Mouse (Mus musculus): Measurements from ENCODE around the gene Dgki.

Dgki gene

GRCm38 (mm10) chr6:37067357-37067756 is 232.6 kb downstream of the Dgki start:
- no peak for ATAC-seq (ENCODE audit: low TSS enrichment)

GRCm38 (mm10) chr6:37064214-37064830 is 235.7 kb downstream of the Dgki start:
- ATAC-seq (ENCODE audit: low TSS enrichment): peak; percentile 47

- ATAC-seq (ENCODE audit: low TSS enrichment): peak; percentile 66
These were observed 236.7 kb downstream of the Dgki start for GRCm38 (mm10) chr6:37063266-37063665.

- ATAC-seq (ENCODE audit: low TSS enrichment): no peak
These were observed 239.9 kb downstream of the Dgki start for GRCm38 (mm10) chr6:37060114-37060513.

GRCm38 (mm10) chr6:37057957-37058356 is 242.0 kb downstream of the Dgki start:
- ATAC-seq (ENCODE audit: low TSS enrichment): no peak

GRCm38 (mm10) chr6:37057536-37057935 is 242.4 kb downstream of the Dgki start:
- ATAC-seq (ENCODE audit: low TSS enrichment): no peak

GRCm38 (mm10) chr6:37055634-37056033 is 244.3 kb downstream of the Dgki start:
- ATAC-seq (ENCODE audit: low TSS enrichment): no peak

GRCm38 (mm10) chr6:37055128-37055527 is 244.9 kb downstream of the Dgki start:
- 0 out of 2 replicates have a peak, but pooled peaks have one; percentile 10 for ATAC-seq (ENCODE audit: low TSS enrichment)

- ATAC-seq (ENCODE audit: low TSS enrichment): peak; percentile 76
These were observed 245.5 kb downstream of the Dgki start for GRCm38 (mm10) chr6:37054435-37055020.

GRCm38 (mm10) chr6:37053411-37053810 is 246.6 kb downstream of the Dgki start:
- ATAC-seq (ENCODE audit: low TSS enrichment): no peak

- no peak for ATAC-seq (ENCODE audit: low TSS enrichment)
These were observed 248.3 kb downstream of the Dgki start for GRCm38 (mm10) chr6:37051652-37052051.

GRCm38 (mm10) chr6:37051150-37051549 is 248.8 kb downstream of the Dgki start:
- no peak for ATAC-seq (ENCODE audit: low TSS enrichment)

GRCm38 (mm10) chr6:37047611-37048129 is 252.3 kb downstream of the Dgki start:
- ATAC-seq (ENCODE audit: low TSS enrichment): no peak

GRCm38 (mm10) chr6:37046152-37046788 is 253.7 kb downstream of the Dgki start:
- peak; percentile 94 for ATAC-seq (ENCODE audit: low TSS enrichment)

GRCm38 (mm10) chr6:37044796-37045195 is 255.2 kb downstream of the Dgki start:
- no peak for ATAC-seq (ENCODE audit: low TSS enrichment)

GRCm38 (mm10) chr6:37038444-37038843 is 261.5 kb downstream of the Dgki start:
- ATAC-seq (ENCODE audit: low TSS enrichment): peak; percentile 82

GRCm38 (mm10) chr6:37037115-37037908 is 262.7 kb downstream of the Dgki start:
- peak; percentile 85 for ATAC-seq (ENCODE audit: low TSS enrichment)

- no peak for ATAC-seq (ENCODE audit: low TSS enrichment)
These were observed 264.3 kb downstream of the Dgki start for GRCm38 (mm10) chr6:37035681-37036080.

- ATAC-seq (ENCODE audit: low TSS enrichment): no peak
These were observed 269.0 kb downstream of the Dgki start for GRCm38 (mm10) chr6:37030986-37031385.

GRCm38 (mm10) chr6:37030402-37030801 is 269.6 kb downstream of the Dgki start:
- no peak for ATAC-seq (ENCODE audit: low TSS enrichment)

- ATAC-seq (ENCODE audit: low TSS enrichment): no peak
These were observed 271.1 kb downstream of the Dgki start for GRCm38 (mm10) chr6:37028841-37029240.

- no peak for ATAC-seq (ENCODE audit: low TSS enrichment)
These were observed 271.7 kb downstream of the Dgki start for GRCm38 (mm10) chr6:37028300-37028699.

All from frontal cortex, adult (tissue).